Mouse (Mus musculus) midbrain, embryonic 12.5 days (tissue): ENCODE results near the gene Rps6. TPM values are rescaled to one million over a fixed set of nuclear protein-coding genes. Genes with fewer than 3 reads are reported as not detected.

Experiments
- ATAC-seq: fragments of 200-750 bp; cut with Nextera tagmentation; 2 replicates; pipeline ENCODE4 v1.8.0; 2017; ENCODE audit warnings: low read depth, moderate TSS enrichment, moderate library complexity; ENCODE audit not compliant: low FRiP score
- H3K27ac ChIP-seq: fragments of 300-500 bp; sonication (generic); replicated peaks from 2 replicates; pipeline ENCODE4 v1.5.1; 2016; ENCODE audit warnings: mild to moderate bottlenecking
- H3K27me3 ChIP-seq: fragments of 300-500 bp; sonication (generic); 2 replicates; pipeline ENCODE4 v1.6.1; 2016; ENCODE audit warnings: mild to moderate bottlenecking
- H3K36me3 ChIP-seq: fragments of 300-500 bp; sonication (generic); 2 replicates; pipeline ENCODE4 v1.6.1; 2016
- H3K4me1 ChIP-seq: fragments of 300-500 bp; sonication (generic); 2 replicates; pipeline ENCODE4 v1.6.1; 2016
- H3K4me2 ChIP-seq: fragments of 300-500 bp; sonication (generic); replicated peaks from 2 replicates; pipeline ENCODE4 v1.6.1; 2016; ENCODE audit warnings: mild to moderate bottlenecking, moderate library complexity
- H3K4me3 ChIP-seq: fragments of 300-500 bp; sonication (generic); 2 replicates; pipeline ENCODE4 v1.5.1; 2016; ENCODE audit warnings: mild to moderate bottlenecking
- H3K9ac ChIP-seq: fragments of 300-500 bp; sonication (generic); replicated peaks from 2 replicates; pipeline ENCODE4 v1.6.1; 2016; ENCODE audit warnings: mild to moderate bottlenecking, moderate library complexity
- H3K9me3 ChIP-seq: fragments of 300-500 bp; sonication (generic); 2 replicates; pipeline ENCODE4 v1.6.1; 2016; ENCODE audit warnings: mild to moderate bottlenecking
- WGBS: fragments of 180-500 bp; shearing (Covaris S2); methylation state at CpG from one replicate; pipeline ENCODE4 v1.1.7; 2016; 5-methylcytosine and 5-hydroxymethylcytosine counted together
- polyA plus RNA-seq: library from polyadenylated mRNA; unstranded; fragments of >200 nt; fragmentation: Nextera tagmentation; extraction: Ambion mirVana; gene quantifications from 2 replicates; pipeline ENCODE4 v1.2.1, GENCODE M21; 2016

The Rps6 gene
- polyA plus RNA-seq, 1 experiment from 2014 or later, result 524 TPM

DNA sequence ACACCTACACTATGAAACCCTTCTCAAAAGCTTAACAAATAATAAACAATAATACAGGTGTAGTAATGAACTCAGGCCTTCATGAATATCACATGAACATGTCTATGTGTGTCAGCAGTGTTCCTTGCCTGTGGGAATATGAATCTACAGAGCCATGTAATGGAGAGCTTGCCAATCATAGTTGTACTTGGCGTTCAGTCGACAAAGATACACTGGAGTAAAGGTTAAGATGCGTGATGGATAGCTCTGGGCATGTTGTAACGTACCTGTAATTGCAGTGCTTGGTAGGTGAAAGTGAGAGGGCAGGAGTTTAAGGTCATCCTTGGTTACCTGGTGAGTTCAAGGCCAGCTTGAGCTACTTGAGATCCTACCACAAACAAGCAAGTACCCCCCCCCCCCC is 24.0 kb upstream of the Rps6 start:
- Histone ChIP-seq H3K27ac (no peak overlapping the region), H3K9me3 (no peaks in the 10 kb centered on the region), H3K9ac (no peak overlapping the region), H3K27me3 (peaks cover 12% of the 10 kb centered on the region; the same call in 1 of the 2 replicates), H3K4me2 (no peak overlapping the region), H3K4me3 (no peak overlapping the region), H3K4me1 (no peaks in the 10 kb centered on the region), H3K36me3 (no peaks in the 10 kb centered on the region)
- ATAC-seq, result no peak
- 90% methylated on average over 4 of the region's 4 CpGs for WGBS

DNA sequence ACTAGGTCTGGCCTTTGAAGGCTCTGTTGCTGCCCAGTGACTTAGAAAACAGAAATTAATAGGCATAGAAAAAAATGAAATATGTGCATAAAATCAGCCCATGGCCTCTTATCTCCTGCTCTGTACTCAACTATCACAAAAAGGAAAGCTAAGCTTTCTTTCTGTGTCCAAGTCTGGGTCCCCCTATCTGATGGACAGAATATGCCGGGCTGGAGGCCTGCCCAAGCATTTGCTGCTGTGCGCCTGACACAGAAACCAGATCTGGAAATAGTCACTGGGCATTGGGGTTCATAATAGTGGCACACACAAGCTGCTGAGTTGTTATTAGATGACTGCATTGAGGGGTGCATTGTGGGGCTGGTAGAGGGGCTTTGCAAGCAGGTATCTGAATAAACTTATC is 22.3 kb upstream of the Rps6 start:
- Histone ChIP-seq H3K27me3 (peaks cover 12% of the 10 kb centered on the region), H3K4me1 (peaks cover 9% of the 10 kb centered on the region; the same call in 1 of the 2 replicates), H3K4me3 (no peak overlapping the region), H3K27ac (no peak overlapping the region), H3K9ac (no peak overlapping the region), H3K9me3 (no peaks in the 10 kb centered on the region), H3K4me2 (no peak overlapping the region), H3K36me3 (no peaks in the 10 kb centered on the region)
- ATAC-seq, result no peak
- WGBS, result 96% methylated on average over 2 of the region's 2 CpGs

DNA sequence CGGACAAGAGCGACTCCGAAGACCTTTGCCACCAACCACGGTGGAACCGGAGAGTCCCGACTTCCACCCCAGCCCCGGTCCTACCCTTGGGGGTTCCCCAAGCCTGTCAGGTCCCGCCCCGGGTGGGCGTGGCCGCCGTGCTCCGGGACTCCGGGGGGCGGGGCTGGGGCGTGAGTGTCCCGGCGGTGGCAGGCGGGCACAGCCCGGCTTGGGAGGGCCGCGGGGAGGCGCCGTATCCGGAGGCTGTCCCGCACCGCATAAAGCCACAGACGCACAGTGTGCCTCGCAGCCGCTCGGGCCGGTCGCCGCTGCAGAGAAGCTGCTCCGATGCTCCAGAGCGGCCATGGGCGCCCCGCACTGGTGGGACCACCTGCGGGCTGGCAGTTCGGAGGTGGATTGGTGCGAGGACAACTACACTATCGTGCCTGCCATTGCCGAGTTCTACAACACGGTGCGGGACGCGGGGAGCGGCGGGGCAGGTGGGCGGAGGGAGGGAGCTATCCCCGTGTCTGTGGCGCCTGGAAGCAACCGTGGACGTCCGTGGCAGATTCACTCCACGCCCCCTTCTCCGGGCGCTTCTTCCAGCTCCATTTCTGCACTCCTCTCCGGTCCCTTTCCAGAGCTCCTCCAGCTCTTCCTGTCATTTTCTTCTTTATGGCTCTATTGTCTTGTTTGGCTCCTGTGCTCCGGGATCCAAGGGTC is 17.1 kb upstream of the Rps6 start, which contains the start of gene Acer2:
Gene Acer2, plus strand, starts transcription at position 251 of the 702 bp plus-strand sequence.
- WGBS, result under 1% methylated on average over 51 of the region's 60 CpGs
- H3K27ac ChIP-seq, result no peak within 1 kb of the TSS; the same call in 1 of the 2 replicates
- H3K36me3 ChIP-seq, result no peaks in the 10 kb centered on the region
- ATAC-seq, result peak; percentile 95
- peaks cover 3% of the 10 kb centered on the region; the same call in 1 of the 2 replicates for H3K9me3 ChIP-seq
- peak within 1 kb of the TSS; percentile 94 for H3K4me2 ChIP-seq
- H3K4me3 ChIP-seq, result peak within 1 kb of the TSS; percentile 71
- H3K27me3 ChIP-seq, result peaks cover 24% of the 10 kb centered on the region
- peaks cover 9% of the 10 kb centered on the region; the same call in 1 of the 2 replicates for H3K4me1 ChIP-seq
- peak within 1 kb of the TSS; percentile 75 for H3K9ac ChIP-seq

- H3K4me3 ChIP-seq, result no peak overlapping the region
- ATAC-seq, result no peak
- no peaks in the 10 kb centered on the region for H3K36me3 ChIP-seq
- H3K4me1 ChIP-seq, result peaks cover 9% of the 10 kb centered on the region; the same call in 1 of the 2 replicates
- H3K4me2 ChIP-seq, result no peak overlapping the region
- H3K27ac ChIP-seq, result no peak overlapping the region
- H3K9me3 ChIP-seq, result peaks cover 3% of the 10 kb centered on the region; the same call in 1 of the 2 replicates
- peaks cover 24% of the 10 kb centered on the region for H3K27me3 ChIP-seq
- no peak overlapping the region for H3K9ac ChIP-seq
- 56% methylated on average over 4 of the region's 4 CpGs for WGBS
Measured at GRCm38 (mm10) chr4:86873072-86873471, 15.9 kb upstream of the Rps6 start.

DNA sequence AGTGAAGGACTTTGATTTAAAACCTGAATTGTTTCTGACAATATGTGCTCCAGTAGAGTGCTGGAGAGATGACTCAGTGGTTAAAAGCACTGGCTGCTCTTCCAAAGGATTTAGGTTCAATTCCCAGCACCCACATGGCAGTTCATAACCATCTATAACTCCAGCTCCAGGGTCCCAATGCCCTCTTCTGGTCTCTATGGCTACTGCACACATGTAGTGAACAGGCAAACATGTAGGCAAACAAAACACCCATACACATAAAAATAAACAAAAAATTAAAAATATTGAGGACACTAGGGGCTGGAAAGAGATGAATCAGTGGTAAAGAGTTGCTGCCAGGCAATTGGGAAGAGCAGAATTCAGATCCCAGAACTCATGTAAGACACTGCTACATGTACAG is 14.8 kb upstream of the Rps6 start:
- no peak overlapping the region for H3K4me3 ChIP-seq
- H3K27ac ChIP-seq, result no peak overlapping the region
- peaks cover 9% of the 10 kb centered on the region; the same call in 1 of the 2 replicates for H3K4me1 ChIP-seq
- peaks cover 3% of the 10 kb centered on the region; the same call in 1 of the 2 replicates for H3K9me3 ChIP-seq
- ATAC-seq, result no peak
- no peaks in the 10 kb centered on the region for H3K36me3 ChIP-seq
- peaks cover 24% of the 10 kb centered on the region for H3K27me3 ChIP-seq
- no peak overlapping the region for H3K9ac ChIP-seq
- H3K4me2 ChIP-seq, result no peak overlapping the region

GRCm38 (mm10) chr4:86864087-86864486 is 6.9 kb upstream of the Rps6 start:
- WGBS, result 82% methylated on average over 5 of the region's 5 CpGs
- ATAC-seq, result no peak
- H3K9me3 ChIP-seq, result no peaks in the 10 kb centered on the region
- H3K36me3 ChIP-seq, result no peaks in the 10 kb centered on the region
- H3K27ac ChIP-seq, result no peak overlapping the region
- no peaks in the 10 kb centered on the region for H3K4me1 ChIP-seq
- H3K4me3 ChIP-seq, result no peak overlapping the region
- no peak overlapping the region for H3K4me2 ChIP-seq
- H3K27me3 ChIP-seq, result no peaks in the 10 kb centered on the region; the same call in 1 of the 2 replicates
- no peak overlapping the region for H3K9ac ChIP-seq

DNA sequence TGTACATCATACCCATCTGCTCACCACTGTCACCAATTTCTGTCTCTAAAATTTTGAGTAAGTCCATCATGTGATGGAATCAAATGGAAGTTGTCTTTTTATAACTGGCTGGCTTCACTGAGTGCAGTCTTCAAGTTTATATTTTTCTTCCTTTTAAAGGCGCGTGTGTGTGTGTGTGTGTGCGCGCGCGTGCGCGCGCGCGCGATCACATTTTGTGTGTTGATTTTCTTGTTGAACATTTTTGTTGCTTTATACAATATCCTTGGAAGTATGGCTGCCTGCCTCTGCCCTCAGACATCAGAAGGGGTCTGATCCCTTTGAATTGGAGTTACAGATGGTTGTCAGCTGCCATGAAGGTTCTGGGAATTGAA is 843 bp upstream of the Rps6 start:
- ATAC-seq, result no peak
- Histone ChIP-seq H3K9ac (peak overlapping the region; percentile 100), H3K9me3 (no peaks in the 10 kb centered on the region), H3K27me3 (no peaks in the 10 kb centered on the region; the same call in 1 of the 2 replicates), H3K4me1 (peaks cover 16% of the 10 kb centered on the region), H3K4me3 (peak overlapping the region; percentile 97), H3K36me3 (peaks cover 25% of the 10 kb centered on the region), H3K4me2 (peak overlapping the region; percentile 81), H3K27ac (peak overlapping the region; percentile 95)
- 54% methylated on average over 12 of the region's 12 CpGs for whole genome bisulfite sequencing

- Histone ChIP-seq H3K36me3 (peaks cover 38% of the 10 kb centered on the region), H3K4me3 (peak overlapping the region; percentile 97), H3K4me1 (peaks cover 16% of the 10 kb centered on the region), H3K4me2 (peak overlapping the region; percentile 71), H3K27ac (peak overlapping the region; percentile 95), H3K9me3 (no peaks in the 10 kb centered on the region), H3K9ac (peak overlapping the region; percentile 100), H3K27me3 (no peaks in the 10 kb centered on the region; the same call in 1 of the 2 replicates)
- ATAC-seq, result no peak
- 2% methylated on average over 50 of the region's 50 CpGs for WGBS
Measured at GRCm38 (mm10) chr4:86856304-86857112, 704 bp downstream of the Rps6 start.

DNA sequence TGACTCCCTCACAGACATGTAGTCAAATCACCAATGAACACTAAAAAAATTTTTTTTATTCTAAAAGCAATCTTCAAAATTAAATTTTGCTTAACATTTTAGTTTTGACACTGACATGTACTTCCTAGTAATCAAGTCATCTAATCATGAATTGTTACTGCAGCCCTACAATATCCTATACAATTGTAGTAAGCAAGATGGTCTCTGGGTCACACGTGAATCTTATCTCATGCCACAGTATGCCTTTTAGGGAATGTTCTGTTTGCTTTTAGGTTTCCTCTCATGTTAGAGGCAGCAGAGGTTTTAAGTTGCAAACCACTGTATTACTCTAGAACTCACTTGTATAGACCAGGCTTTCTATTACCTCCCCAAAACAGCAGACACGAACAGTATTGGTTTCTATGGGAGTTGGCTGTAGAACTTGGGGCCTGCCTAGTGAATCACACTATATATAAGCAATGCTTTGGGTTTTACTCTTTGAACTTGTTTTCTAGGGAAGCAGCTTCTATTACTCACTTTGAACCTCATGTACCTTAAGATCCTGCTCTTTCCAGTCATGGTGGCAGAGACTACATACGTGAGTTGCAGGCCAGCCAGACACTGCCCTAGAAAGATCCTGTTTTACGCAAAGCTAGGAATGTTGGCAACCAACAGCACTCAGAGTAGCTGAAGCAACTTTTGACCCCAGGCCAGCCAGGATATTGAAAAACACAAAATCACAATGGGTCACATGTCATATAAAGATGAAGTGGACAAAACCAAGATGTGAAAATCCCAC is 4.2 kb downstream of the Rps6 start:
- Histone ChIP-seq H3K27ac (no peak overlapping the region), H3K4me3 (no peak overlapping the region), H3K9ac (no peak overlapping the region), H3K4me1 (peaks cover 12% of the 10 kb centered on the region), H3K27me3 (no peaks in the 10 kb centered on the region), H3K9me3 (no peaks in the 10 kb centered on the region), H3K36me3 (peaks cover 48% of the 10 kb centered on the region), H3K4me2 (no peak overlapping the region)
- WGBS, result 84% methylated on average over 4 of the region's 4 CpGs
- no peak for ATAC-seq

DNA sequence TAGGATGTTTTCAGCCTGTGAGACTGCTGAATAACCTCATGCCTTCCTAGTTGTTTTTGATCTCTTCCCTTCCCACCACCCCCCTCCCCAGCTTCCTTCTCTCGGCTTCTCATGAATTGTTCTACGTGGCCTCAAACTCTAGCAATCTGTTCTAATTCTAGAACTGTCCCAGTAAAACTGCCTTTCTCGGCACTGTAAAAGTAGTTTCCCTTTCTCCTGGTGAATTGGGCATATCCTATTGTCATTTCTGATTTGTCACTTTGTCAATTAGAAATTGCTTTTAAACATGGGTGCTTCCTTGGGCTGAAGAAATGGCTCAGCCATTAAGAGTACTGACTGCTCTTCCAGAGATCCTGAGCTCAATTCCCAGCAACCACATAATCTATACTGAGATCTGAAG is 5.2 kb downstream of the Rps6 start:
- H3K27me3 ChIP-seq, result no peaks in the 10 kb centered on the region
- no peak overlapping the region for H3K4me3 ChIP-seq
- 70% methylated on average over 3 of the region's 3 CpGs for WGBS
- no peak overlapping the region for H3K9ac ChIP-seq
- peaks cover 9% of the 10 kb centered on the region; the same call in 1 of the 2 replicates for H3K4me1 ChIP-seq
- no peaks in the 10 kb centered on the region for H3K9me3 ChIP-seq
- H3K27ac ChIP-seq, result no peak overlapping the region
- ATAC-seq, result no peak
- peaks cover 53% of the 10 kb centered on the region for H3K36me3 ChIP-seq
- H3K4me2 ChIP-seq, result no peak overlapping the region

DNA sequence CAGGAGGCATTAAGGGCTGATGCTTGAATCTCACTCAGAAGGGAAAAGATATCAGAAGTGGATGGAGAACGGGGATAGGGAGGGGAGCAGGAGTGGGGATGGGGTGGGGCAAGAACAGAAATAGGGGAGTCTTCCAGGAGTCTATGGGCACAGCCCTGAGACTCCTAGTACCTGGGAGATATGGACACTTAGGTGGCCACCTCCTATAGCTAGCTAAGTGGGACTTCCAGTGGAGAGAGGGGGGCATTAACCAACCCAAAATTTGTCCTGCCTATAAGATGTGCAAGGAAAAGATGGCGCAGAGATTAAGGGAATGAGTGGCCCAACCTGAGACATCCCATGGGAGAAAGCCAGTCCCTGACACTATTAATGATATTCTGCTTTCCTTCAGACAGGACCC is 5.9 kb downstream of the Rps6 start:
- 77% methylated on average over 2 of the region's 2 CpGs for WGBS
- Histone ChIP-seq H3K27ac (no peak overlapping the region), H3K4me2 (no peak overlapping the region), H3K9ac (no peak overlapping the region), H3K9me3 (no peaks in the 10 kb centered on the region), H3K4me3 (no peak overlapping the region), H3K4me1 (peaks cover 9% of the 10 kb centered on the region; the same call in 1 of the 2 replicates), H3K27me3 (no peaks in the 10 kb centered on the region), H3K36me3 (peaks cover 53% of the 10 kb centered on the region)
- no peak for ATAC-seq
